Mouse (Mus musculus): ENCODE data around the gene Rnf5.

GRCm38 (mm10) chr17:34586796-34587422, 16.6 kb downstream of the Rnf5 start:
- TF ChIP-seq GATA1 (IDR thresholded peaks at IDR 0.05; ENCODE audit: borderline replicate concordance, low read length) (no peak), FLI1 (IDR thresholded peaks at IDR 0.05; ENCODE audit: low read length) (no peak)

Measured in megakaryocyte, embryonic 14.5 days (primary cell).